Mouse (Mus musculus) hindbrain, embryonic 11.5 days (tissue): ENCODE measurements around the gene Ttc27. TPM values are rescaled to one million over a fixed set of nuclear protein-coding genes. Genes with fewer than 3 reads are reported as not detected.

Source experiments
- ATAC-seq: fragments of 200-750 bp; cut with Nextera tagmentation; 2 replicates; pipeline ENCODE4 v1.8.0; 2017; ENCODE audit warnings: mild to moderate bottlenecking, moderate TSS enrichment, moderate library complexity; ENCODE audit not compliant: low FRiP score
- DNase-seq: peaks from one replicate; pipeline ENCODE4 v3.0.0-alpha.2; 2015; ENCODE audit warnings: low spot score
- H3K27ac ChIP-seq: fragments of 300-500 bp; sonication (generic); 2 replicates; pipeline ENCODE4 v1.5.1; 2014; ENCODE audit warnings: mild to moderate bottlenecking, low read depth, low read length
- H3K27me3 ChIP-seq: fragments of 300-500 bp; sonication (generic); 2 replicates; pipeline ENCODE4 v1.6.1; 2014; ENCODE audit warnings: mild to moderate bottlenecking, low read length, moderate library complexity, mixed read lengths; ENCODE audit not compliant: control insufficient read depth, insufficient read depth
- H3K36me3 ChIP-seq: fragments of 300-500 bp; sonication (generic); 2 replicates; pipeline ENCODE4 v1.6.1; 2014; ENCODE audit warnings: mild to moderate bottlenecking, low read length, moderate library complexity, mixed read lengths; ENCODE audit not compliant: control insufficient read depth, insufficient read depth
- H3K4me1 ChIP-seq: fragments of 300-500 bp; sonication (generic); replicated peaks from 2 replicates; pipeline ENCODE4 v1.6.1; 2014; ENCODE audit warnings: low read length, mixed read lengths; ENCODE audit not compliant: control insufficient read depth, insufficient read depth
- H3K4me2 ChIP-seq: fragments of 300-500 bp; sonication (generic); replicated peaks from 2 replicates; pipeline ENCODE4 v1.6.1; 2014; ENCODE audit warnings: mild to moderate bottlenecking, low read depth, low read length
- H3K4me3 ChIP-seq: fragments of 300-500 bp; sonication (generic); 2 replicates; pipeline ENCODE4 v1.5.1; 2014; ENCODE audit warnings: low read depth, low read length
- H3K9ac ChIP-seq: fragments of 300-500 bp; sonication (generic); 2 replicates; pipeline ENCODE4 v1.6.1; 2014; ENCODE audit warnings: low read depth, low read length
- H3K9me3 ChIP-seq: fragments of 300-500 bp; sonication (generic); 2 replicates; pipeline ENCODE4 v1.6.1; 2016; ENCODE audit warnings: low read length; ENCODE audit not compliant: control insufficient read depth
- WGBS: fragments of 180-500 bp; shearing (Covaris S2); extraction: QIAGEN DNeasy Blood & Tissue Kit; methylation state at CpG from one replicate; pipeline ENCODE4 v1.1.7; 2014; 5-methylcytosine and 5-hydroxymethylcytosine counted together
- polyA plus RNA-seq: library from polyadenylated mRNA; unstranded; fragments of >200 nt; fragmentation: Nextera tagmentation; extraction: Ambion mirVana; gene quantifications from 2 replicates; pipeline ENCODE4 v1.2.1, GENCODE M21; 2014

Gene Ttc27
- polyA plus RNA-seq, 1 experiment from 2014 or later, result 22.0 TPM

GRCm38 (mm10) chr17:74889535-74890117, 172.1 kb downstream of the Ttc27 start:
- no peaks in the 10 kb centered on the region for H3K27me3 ChIP-seq
- WGBS, result 89% methylated on average over 11 of the region's 11 CpGs

DNA sequence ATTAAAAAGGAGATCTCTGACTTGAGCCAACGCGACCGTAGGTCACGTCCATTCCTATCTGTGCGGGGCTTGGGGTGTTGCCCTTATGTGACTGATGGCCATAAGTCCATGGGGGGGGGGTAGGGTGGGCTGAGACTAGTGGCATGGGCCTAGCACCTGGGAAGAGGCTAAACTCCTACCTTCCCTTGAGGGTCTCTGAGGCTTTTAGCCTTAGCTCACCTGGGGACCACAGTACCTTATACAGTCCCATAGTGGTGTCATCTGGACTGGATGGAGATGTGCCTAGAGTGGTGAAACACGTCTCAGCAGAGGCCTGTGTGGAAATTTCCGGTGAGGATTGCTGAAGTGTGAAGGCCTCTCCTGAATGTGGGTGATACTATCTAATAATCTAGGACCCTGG, 184.9 kb downstream of the Ttc27 start:
- whole genome bisulfite sequencing, result 95% methylated on average over 7 of the region's 7 CpGs

More at GRCm38 (mm10) chr17:74889535-74890117, 172.1 kb downstream of the Ttc27 start:
- H3K36me3 ChIP-seq, result no peaks in the 10 kb centered on the region
- no peak overlapping the region for H3K9ac ChIP-seq
- H3K9me3 ChIP-seq, result no peaks in the 10 kb centered on the region
- H3K4me1 ChIP-seq, result no peaks in the 10 kb centered on the region
- no peak overlapping the region for H3K4me2 ChIP-seq
- H3K4me3 ChIP-seq, result no peak overlapping the region
- ATAC-seq (no peak), DNase-seq (no peak)
- no peak overlapping the region for H3K27ac ChIP-seq

DNA sequence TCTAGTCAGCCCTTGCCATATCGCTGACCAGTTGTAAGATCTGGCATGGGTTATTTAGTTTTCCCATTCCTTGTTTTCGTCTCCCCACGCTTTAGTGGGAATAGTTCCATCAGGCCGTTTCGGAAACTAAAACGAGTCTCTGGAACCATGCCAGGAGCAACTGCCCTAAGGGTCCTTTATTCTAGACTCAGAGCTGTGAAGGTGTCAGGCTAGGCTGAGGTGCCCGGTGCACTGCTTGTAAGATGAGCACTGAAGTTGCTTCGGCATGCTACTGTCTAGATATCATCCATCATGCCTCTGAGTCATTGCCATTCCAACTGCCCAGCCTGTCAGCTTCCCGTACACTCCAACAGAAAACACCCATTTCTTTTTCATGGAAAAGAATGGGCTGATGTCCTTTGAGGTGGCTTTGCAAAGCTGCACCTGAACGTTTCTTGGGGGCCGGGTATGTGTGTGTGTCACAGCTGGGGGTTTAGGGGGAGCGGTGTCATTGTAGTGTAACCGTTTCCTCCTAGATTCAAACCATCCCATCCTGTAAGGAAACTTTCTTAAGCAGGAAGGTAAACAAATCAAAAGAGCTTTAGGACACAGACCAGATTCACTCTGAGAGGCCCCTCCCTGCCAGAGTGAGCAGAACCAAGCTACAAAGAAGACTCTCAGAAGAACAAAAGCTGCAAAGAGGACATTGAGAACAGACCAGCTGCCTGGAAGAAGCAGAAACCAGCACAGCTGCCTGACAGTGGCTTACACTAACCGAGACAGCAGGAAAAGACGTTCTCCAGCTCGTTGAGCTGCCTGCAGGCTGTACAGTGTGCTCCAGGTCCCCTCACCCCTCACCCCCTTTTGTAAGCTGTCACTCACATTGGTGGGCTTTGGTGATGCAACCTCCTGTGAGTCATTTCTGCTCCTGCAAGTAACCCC, 186.1 kb downstream of the Ttc27 start:
- WGBS, result 69% methylated on average over 16 of the region's 16 CpGs
- no peak overlapping the region for H3K4me3 ChIP-seq
- no peak overlapping the region for H3K4me2 ChIP-seq
- no peaks in the 10 kb centered on the region for H3K27me3 ChIP-seq
- H3K4me1 ChIP-seq, result no peaks in the 10 kb centered on the region
- no peaks in the 10 kb centered on the region for H3K9me3 ChIP-seq
- H3K27ac ChIP-seq, result no peak overlapping the region
- ATAC-seq, result no peak
- H3K36me3 ChIP-seq, result no peaks in the 10 kb centered on the region
- DNase-seq, result no peak
- H3K9ac ChIP-seq, result no peak overlapping the region

More for the DNA sequence above, 184.9 kb downstream of the Ttc27 start:
- H3K4me2 ChIP-seq, result no peak overlapping the region
- no peak overlapping the region for H3K27ac ChIP-seq
- H3K9me3 ChIP-seq, result no peaks in the 10 kb centered on the region
- H3K27me3 ChIP-seq, result no peaks in the 10 kb centered on the region
- H3K4me1 ChIP-seq, result no peaks in the 10 kb centered on the region
- H3K36me3 ChIP-seq, result no peaks in the 10 kb centered on the region
- DNase-seq, result no peak
- H3K4me3 ChIP-seq, result no peak overlapping the region
- no peak for ATAC-seq
- H3K9ac ChIP-seq, result no peak overlapping the region

GRCm38 (mm10) chr17:74904332-74904687, 186.8 kb downstream of the Ttc27 start:
- 89% methylated on average over 1 of the region's 1 CpGs for WGBS
- DNase-seq, result no peak
- no peak for ATAC-seq
- no peak overlapping the region for H3K4me2 ChIP-seq
- H3K4me3 ChIP-seq, result no peak overlapping the region
- no peaks in the 10 kb centered on the region for H3K4me1 ChIP-seq
- no peak overlapping the region for H3K9ac ChIP-seq
- H3K27me3 ChIP-seq, result no peaks in the 10 kb centered on the region
- no peaks in the 10 kb centered on the region for H3K36me3 ChIP-seq
- H3K27ac ChIP-seq, result no peak overlapping the region
- no peaks in the 10 kb centered on the region for H3K9me3 ChIP-seq

DNA sequence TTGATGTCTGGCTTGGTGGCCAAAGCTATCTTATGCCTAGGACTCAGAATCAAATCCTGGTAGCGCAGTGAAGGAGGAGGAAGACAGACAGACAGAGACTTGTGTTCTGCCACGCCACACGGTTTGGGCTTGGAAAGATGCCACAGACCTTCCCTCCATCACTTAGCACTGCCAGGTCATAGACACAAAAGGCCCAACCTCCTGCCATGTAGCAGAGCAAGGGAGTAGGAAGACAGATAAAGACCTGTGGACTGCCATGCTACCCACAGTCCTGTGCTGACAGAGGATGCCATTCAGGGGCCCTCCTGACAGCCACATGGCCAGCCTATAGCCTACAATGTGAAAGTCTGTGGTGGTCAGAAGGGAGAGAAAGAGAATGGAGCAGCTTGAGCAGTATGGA, 187.4 kb downstream of the Ttc27 start:
- H3K9ac ChIP-seq, result no peak overlapping the region
- no peaks in the 10 kb centered on the region for H3K9me3 ChIP-seq
- no peaks in the 10 kb centered on the region for H3K27me3 ChIP-seq
- H3K4me2 ChIP-seq, result no peak overlapping the region
- no peaks in the 10 kb centered on the region for H3K4me1 ChIP-seq
- ATAC-seq (no peak), DNase-seq (no peak)
- H3K27ac ChIP-seq, result no peak overlapping the region
- H3K36me3 ChIP-seq, result no peaks in the 10 kb centered on the region
- no peak overlapping the region for H3K4me3 ChIP-seq
- 97% methylated on average over 3 of the region's 3 CpGs for WGBS

DNA sequence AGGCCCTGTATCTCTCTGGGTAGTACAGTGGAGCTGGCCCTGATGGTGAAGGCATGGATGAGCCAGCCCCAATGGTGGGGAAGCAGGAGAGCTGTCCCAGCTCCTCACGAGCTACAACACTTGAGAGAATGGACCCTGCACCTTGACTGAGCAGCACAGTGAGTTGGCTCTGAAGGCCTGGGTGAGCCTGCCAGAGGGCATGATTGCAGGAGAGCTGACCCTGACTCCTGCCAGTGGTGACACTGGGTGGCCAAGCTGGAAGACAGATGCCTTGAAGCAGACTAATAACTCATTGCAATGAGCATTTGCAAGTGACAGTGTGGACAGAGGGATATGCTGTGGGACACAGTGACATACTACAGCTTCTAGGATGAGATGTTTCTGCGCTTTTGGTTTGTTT, 195.5 kb downstream of the Ttc27 start:
- no peak overlapping the region for H3K27ac ChIP-seq
- H3K4me2 ChIP-seq, result no peak overlapping the region
- no peak overlapping the region for H3K9ac ChIP-seq
- WGBS, result 91% methylated on average over 2 of the region's 2 CpGs
- H3K4me1 ChIP-seq, result no peaks in the 10 kb centered on the region
- no peaks in the 10 kb centered on the region for H3K27me3 ChIP-seq
- ATAC-seq (no peak), DNase-seq (no peak)
- no peak overlapping the region for H3K4me3 ChIP-seq
- H3K9me3 ChIP-seq, result no peaks in the 10 kb centered on the region
- H3K36me3 ChIP-seq, result no peaks in the 10 kb centered on the region

Other genes starting within 250 kb of the Ttc27 start
- gene Yipf4, start 228.2 kb upstream of the Ttc27 start, polyA plus RNA-seq, result 56.4 and 59.5 TPM in 2 replicates
- 79.3 and 119 TPM in 2 replicates for gene Birc6, start 189.4 kb upstream of the Ttc27 start, polyA plus RNA-seq